Mouse (Mus musculus) kidney, adult 2 months (tissue): Measurements from ENCODE around the gene Cbx1. TPM values are rescaled to one million over a fixed set of nuclear protein-coding genes. Genes with fewer than 3 reads are reported as not detected.
A peak's percentile ranks its signal among the peaks of the same experiment; 100 is the strongest.

Experiments used
- DNase-seq: peaks from one replicate; pipeline ENCODE4 v3.0.0; 2021
- H3K27ac ChIP-seq: fragments of 200-500 bp; 2 replicates; pipeline ENCODE4 v1.5.1; 2012; ENCODE audit warnings: low read depth, low read length, control low read depth, inconsistent platforms; ENCODE audit not compliant: insufficient read depth
- H3K27me3 ChIP-seq: fragments of 200-500 bp; replicated peaks from 2 replicates; pipeline ENCODE4 v1.6.1; 2012; ENCODE audit warnings: mild to moderate bottlenecking, moderate library complexity, low read length, inconsistent platforms; ENCODE audit not compliant: control insufficient read depth, insufficient read depth
- H3K36me3 ChIP-seq: fragments of 200-500 bp; 2 replicates; pipeline ENCODE4 v1.6.1; 2012; ENCODE audit warnings: mild to moderate bottlenecking, moderate library complexity, low read length, inconsistent platforms; ENCODE audit not compliant: control insufficient read depth, insufficient read depth
- H3K4me1 ChIP-seq: fragments of 200-500 bp; 2 replicates; pipeline ENCODE4 v1.6.1; 2011; ENCODE audit warnings: low read length; ENCODE audit not compliant: control insufficient read depth, insufficient read depth
- H3K4me3 ChIP-seq: fragments of 200-500 bp; 2 replicates; pipeline ENCODE4 v1.5.1; 2011; ENCODE audit warnings: mild to moderate bottlenecking, low read depth, low read length, control low read depth; ENCODE audit not compliant: insufficient read depth
- CTCF ChIP-seq: fragments of 200-500 bp; conservative IDR thresholded peaks from 2 replicates; pipeline ENCODE4 v1.5.1; 2011; ENCODE audit warnings: low read depth, mild to moderate bottlenecking, control low read depth, low read length, moderate library complexity, mixed read lengths; ENCODE audit not compliant: insufficient read depth, insufficient read length
- POLR2A ChIP-seq: fragments of 200-500 bp; IDR thresholded peaks from one replicate; pipeline ENCODE4 v1.6.1; 2011; ENCODE audit warnings: low read depth, low read length, control low read depth
- WGBS: fragments of 180-500 bp; shearing (Covaris S2); methylation state at CpG from one replicate; pipeline ENCODE4 v1.1.7; 2018; 5-methylcytosine and 5-hydroxymethylcytosine counted together
- polyA plus RNA-seq: library from polyadenylated mRNA; depleted of rRNA; stranded (reverse); fragments of >200 nt; gene quantifications from 2 replicates; pipeline ENCODE4 v1.2.3, GENCODE M21; 2012

The Cbx1 gene
- polyA plus RNA-seq, 1 experiment = 18.7 TPM

GRCm38 (mm10) chr11:96824783-96825495, 36.0 kb downstream of the Cbx1 start:
- 23% methylated on average over 7 of the region's 7 CpGs for WGBS
- DNase-seq = peak; percentile 71
- peaks cover 38% of the 10 kb centered on the region for H3K4me1 ChIP-seq
- no peak overlapping the region for H3K4me3 ChIP-seq
- no peaks in the 10 kb centered on the region for H3K27me3 ChIP-seq
- TF ChIP-seq CTCF (no peak), POLR2A (no peak)
- peak overlapping the region; percentile 53 for H3K27ac ChIP-seq
- H3K36me3 ChIP-seq = no peaks in the 10 kb centered on the region; the same call in 1 of the 2 replicates

- peak overlapping the region; percentile 37; the same call in 1 of the 2 replicates for H3K27ac ChIP-seq
- no peak for TF ChIP-seq POLR2A
- no peak for TF ChIP-seq CTCF
- peaks cover 43% of the 10 kb centered on the region for H3K4me1 ChIP-seq
- 33% methylated on average over 2 of the region's 2 CpGs for WGBS
- DNase-seq = peak; percentile 78
- no peaks in the 10 kb centered on the region for H3K27me3 ChIP-seq
- peak overlapping the region; percentile 23; the same call in 1 of the 2 replicates for H3K4me3 ChIP-seq
- no peaks in the 10 kb centered on the region for H3K36me3 ChIP-seq
These were observed 37.6 kb downstream of the Cbx1 start for GRCm38 (mm10) chr11:96826481-96826880.

- no peaks in the 10 kb centered on the region for H3K36me3 ChIP-seq
- DNase-seq = peak; percentile 33
- 28% methylated on average over 12 of the region's 12 CpGs for WGBS
- H3K4me3 ChIP-seq = peak overlapping the region; percentile 23
- H3K27ac ChIP-seq = peak overlapping the region; percentile 36
- peaks cover 42% of the 10 kb centered on the region for H3K4me1 ChIP-seq
- H3K27me3 ChIP-seq = no peaks in the 10 kb centered on the region
- TF ChIP-seq CTCF = no peak
- no peak for TF ChIP-seq POLR2A
These were observed 38.2 kb downstream of the Cbx1 start for GRCm38 (mm10) chr11:96827062-96827581.

GRCm38 (mm10) chr11:96827917-96828316, 39.0 kb downstream of the Cbx1 start:
- DNase-seq = no peak
- H3K36me3 ChIP-seq = no peaks in the 10 kb centered on the region
- peaks cover 34% of the 10 kb centered on the region for H3K4me1 ChIP-seq
- peak overlapping the region; percentile 36 for H3K27ac ChIP-seq
- 30% methylated on average over 9 of the region's 9 CpGs for WGBS
- no peaks in the 10 kb centered on the region for H3K27me3 ChIP-seq
- H3K4me3 ChIP-seq = peak overlapping the region; percentile 44; the same call in 1 of the 2 replicates
- TF ChIP-seq CTCF (no peak), POLR2A (no peak)

GRCm38 (mm10) chr11:96828881-96829280, 40.0 kb downstream of the Cbx1 start:
- 3% methylated on average over 10 of the region's 10 CpGs for WGBS
- Histone ChIP-seq H3K4me1 (peaks cover 28% of the 10 kb centered on the region), H3K36me3 (no peaks in the 10 kb centered on the region), H3K27me3 (no peaks in the 10 kb centered on the region), H3K4me3 (peak overlapping the region; percentile 95), H3K27ac (peak overlapping the region; percentile 94)
- TF ChIP-seq CTCF = no peak
- TF ChIP-seq POLR2A = no peak
- DNase-seq = peak; percentile 19

GRCm38 (mm10) chr11:96829403-96829812, 40.5 kb downstream of the Cbx1 start:
- Histone ChIP-seq H3K27ac (peak overlapping the region; percentile 99), H3K27me3 (no peaks in the 10 kb centered on the region), H3K4me1 (peaks cover 28% of the 10 kb centered on the region), H3K4me3 (peak overlapping the region; percentile 95), H3K36me3 (no peaks in the 10 kb centered on the region)
- peak; percentile 97 for TF ChIP-seq POLR2A
- TF ChIP-seq CTCF = 0 out of 2 replicates have a peak, but pooled peaks have one; percentile 8
- WGBS = under 1% methylated on average over 32 of the region's 33 CpGs
- DNase-seq = peak; percentile 93
